Mouse (Mus musculus): ENCODE data around the gene Atp2b1.
A peak's percentile ranks its signal among the peaks of the same experiment; 100 is the strongest.

The Atp2b1 gene

DNA sequence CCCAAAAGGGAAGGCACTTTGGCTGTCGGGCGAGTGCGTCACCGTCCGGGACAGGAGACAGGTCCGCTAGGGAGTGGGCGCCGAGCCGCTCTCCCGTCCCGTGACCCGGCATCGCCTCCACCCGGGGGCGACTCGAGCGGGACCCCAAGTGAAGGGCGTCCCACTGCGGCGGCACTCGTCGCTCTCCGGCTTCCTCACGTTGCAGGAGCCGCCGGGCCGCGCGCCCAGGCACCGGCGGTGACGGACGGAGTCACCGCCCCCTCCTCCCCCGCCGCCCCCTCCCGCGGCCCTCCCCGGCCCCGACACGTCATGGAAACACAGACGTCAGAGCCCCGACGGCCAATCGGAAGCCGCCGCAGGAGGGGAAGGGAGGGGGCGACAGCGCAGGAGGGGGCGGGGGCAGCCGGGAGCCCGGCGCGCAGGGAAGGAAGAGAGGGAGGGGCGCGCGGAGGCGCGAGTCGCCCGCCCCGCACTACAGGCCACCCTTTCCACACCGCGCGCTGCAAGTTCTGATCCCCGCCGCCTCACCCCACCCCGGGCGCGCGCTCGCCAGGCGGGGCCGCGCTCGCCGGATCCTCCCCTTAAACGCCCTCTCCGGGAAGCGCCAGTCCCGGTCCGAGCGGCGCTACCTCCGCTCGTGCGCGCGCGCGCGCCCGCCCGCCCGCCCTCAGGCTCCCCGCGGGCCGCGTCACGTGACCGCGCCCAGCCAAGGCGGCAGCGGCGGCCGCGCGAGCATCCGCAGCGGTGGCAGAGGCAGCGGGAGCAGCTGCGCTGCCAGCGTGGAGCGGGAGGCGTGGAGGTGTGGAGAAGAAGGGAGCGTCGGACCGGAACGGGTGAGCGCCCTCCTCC is at the start of gene Atp2b1:
Gene Atp2b1, plus strand, starts transcription at position 446 of the 849 bp plus-strand sequence.
- DNase-seq: peak; percentile 97

GRCm38 (mm10) chr10:98864851-98865250 is 49.4 kb upstream of the Atp2b1 start:
- DNase-seq: no peak

- no peak for DNase-seq
Observed at GRCm38 (mm10) chr10:98866836-98867370, 47.3 kb upstream of the Atp2b1 start.

- DNase-seq: no peak
Observed at GRCm38 (mm10) chr10:98868351-98868908, 45.8 kb upstream of the Atp2b1 start.

GRCm38 (mm10) chr10:98877855-98878254 is 36.4 kb upstream of the Atp2b1 start:
- no peak for DNase-seq

DNA sequence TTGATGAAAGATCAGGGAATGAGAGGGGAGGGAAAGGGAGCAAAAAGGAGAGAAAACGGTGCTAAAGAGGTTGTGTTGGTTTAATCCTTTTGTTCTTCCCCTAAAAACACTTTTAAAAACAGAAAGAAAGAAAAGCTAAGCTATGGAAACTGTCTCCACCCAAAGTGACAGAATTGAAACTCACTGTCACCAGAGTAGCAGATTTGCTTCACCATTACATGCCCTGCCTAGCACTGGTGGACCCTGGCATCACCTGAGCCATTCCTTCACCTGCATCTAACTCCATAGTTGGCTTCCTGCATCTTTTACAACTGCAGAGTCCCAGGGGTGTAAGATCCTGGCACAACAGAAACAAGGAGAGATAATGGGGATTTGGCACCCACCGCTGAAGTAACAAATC is 35.6 kb upstream of the Atp2b1 start:
- DNase-seq: no peak

DNA sequence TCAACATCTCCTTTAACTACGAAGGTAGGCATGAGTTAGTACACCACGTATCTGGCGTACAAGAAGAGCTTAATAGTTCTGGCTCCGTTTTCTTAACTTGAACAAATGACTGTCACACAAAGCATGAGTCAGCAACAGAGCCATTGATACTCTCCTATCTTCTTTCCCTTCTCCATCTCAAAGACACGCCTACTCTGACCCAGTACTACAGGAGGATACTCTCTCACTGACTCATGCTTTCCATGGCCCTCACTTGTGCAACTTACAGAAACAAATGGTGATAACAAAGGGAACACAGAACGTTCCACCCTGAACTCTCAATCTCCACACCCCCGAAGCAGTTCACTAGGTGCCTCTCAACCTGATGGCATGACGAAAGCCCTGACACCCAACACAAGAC is 34.1 kb upstream of the Atp2b1 start:
- DNase-seq: no peak

- DNase-seq: no peak
Observed at GRCm38 (mm10) chr10:98880711-98881110, 33.5 kb upstream of the Atp2b1 start.

GRCm38 (mm10) chr10:98881492-98881891 is 32.7 kb upstream of the Atp2b1 start:
- no peak for DNase-seq

GRCm38 (mm10) chr10:98882587-98882986 is 31.6 kb upstream of the Atp2b1 start:
- DNase-seq: no peak

DNA sequence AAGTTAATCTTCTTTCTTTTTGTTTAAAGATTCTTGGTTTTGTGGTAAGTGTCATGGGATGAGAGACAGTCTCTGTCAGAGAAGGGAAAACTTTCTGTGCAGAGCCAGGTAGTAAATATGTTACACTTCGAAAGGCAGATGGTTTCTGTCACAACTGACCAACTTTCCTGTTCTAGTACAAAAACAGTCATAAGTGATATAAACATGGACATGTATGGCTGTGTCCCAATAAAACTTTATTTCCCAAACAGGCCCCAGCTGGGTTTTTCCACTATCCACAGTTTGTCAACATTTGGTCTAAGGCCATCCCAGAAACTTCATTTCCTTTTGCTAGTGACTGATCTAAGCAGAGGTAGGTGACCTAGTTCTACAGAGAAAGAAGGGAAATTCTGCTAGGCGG is 29.8 kb upstream of the Atp2b1 start:
- DNase-seq: no peak

DNA sequence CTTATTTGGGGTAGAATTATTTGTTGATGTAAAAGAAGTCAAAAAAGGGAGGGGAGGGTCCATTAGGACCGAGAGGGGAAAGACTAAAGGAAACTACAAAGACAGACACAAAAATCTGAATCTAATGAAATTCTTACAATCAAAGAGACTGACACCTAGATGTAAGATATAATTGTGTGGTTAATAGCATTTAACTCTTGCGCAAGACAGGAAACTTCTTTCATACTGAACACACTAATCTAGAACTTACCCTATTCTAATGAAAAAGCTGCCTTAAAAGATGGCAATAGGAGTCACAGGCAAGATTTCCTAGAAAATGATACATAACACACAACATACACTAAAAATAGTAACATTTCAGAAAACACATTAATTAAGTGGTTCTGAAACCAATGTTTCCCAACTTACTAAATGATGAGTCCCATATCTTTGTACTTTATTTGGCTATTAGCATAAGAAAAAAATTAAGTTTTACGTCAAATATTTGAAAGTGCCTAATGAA is 27.4 kb upstream of the Atp2b1 start:
- DNase-seq: no peak

GRCm38 (mm10) chr10:98891361-98891760 is 22.8 kb upstream of the Atp2b1 start:
- no peak for DNase-seq

GRCm38 (mm10) chr10:98897507-98897906 is 16.7 kb upstream of the Atp2b1 start:
- DNase-seq: no peak

- no peak for DNase-seq
Observed at GRCm38 (mm10) chr10:98897913-98898748, 16.1 kb upstream of the Atp2b1 start.

GRCm38 (mm10) chr10:98901533-98901932 is 12.7 kb upstream of the Atp2b1 start:
- DNase-seq: no peak

GRCm38 (mm10) chr10:98905987-98906386 is 8.2 kb upstream of the Atp2b1 start:
- no peak for DNase-seq

- no peak for DNase-seq
Observed at GRCm38 (mm10) chr10:98906941-98907549, 7.2 kb upstream of the Atp2b1 start.

- DNase-seq: no peak
Observed at GRCm38 (mm10) chr10:98913610-98913960, 621 bp upstream of the Atp2b1 start.

DNA sequence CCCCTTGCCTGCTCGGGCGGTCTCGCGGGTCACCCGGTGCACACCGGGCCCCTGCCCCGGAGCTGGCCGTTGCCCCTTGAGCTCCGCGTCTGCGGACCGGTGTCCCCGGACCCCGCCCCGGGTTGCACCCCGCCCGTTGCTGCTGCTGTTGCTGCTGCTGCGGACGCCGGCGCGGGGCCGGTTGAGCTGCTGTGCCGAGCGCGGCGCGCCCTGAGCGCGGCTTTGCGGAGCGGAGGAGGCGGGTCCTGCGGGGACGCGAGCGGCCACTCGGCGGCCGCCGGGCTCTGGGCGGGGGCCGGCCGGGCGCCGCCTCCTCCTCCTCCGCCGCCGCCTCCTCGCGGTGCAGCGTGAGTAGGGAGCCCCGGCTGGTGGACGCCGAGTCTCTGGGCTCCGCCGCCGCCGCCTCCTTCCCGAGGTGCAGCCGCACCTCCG is 620 bp downstream of the Atp2b1 start:
- peak; percentile 86 to 91 for DNase-seq

DNA sequence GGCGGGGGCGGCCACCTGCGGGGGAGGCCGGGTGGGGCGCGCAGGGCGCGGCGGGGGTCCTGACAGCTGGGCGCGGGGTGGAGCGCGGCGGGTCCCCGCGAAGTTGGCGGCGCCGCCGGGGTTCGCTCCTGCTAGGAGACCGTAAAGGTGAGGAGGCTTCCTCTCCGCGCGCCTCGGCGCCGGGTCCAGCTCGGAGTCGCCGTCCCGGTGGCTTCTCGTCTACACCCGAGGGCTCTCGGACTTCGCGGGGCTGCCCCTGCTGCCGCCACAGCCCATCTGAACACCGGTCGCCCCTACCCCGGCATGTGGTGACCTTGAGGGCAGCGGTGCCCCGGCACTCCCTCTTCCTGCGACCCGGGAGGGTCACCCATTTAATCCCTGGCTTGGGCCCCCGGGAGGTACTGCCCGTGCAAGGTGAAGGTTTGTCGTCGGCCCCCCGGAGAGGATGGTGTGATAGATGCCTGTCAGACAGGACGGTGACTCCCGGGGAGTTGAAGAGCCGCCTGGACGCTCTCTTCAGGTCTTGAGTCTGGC is 1.3 kb downstream of the Atp2b1 start:
- peak in 1 of 2 experiments; percentile 70 for DNase-seq

Data from cerebellum, postnatal 14 days (tissue).